Mouse (Mus musculus): ENCODE measurements at regions not wholly inside any gene's neighbourhood (a gene's known extent, or its start where the extent isn't known, plus 50 kb on each side); places are given as distances from the start of the nearest gene placed in this dataset.

DNA sequence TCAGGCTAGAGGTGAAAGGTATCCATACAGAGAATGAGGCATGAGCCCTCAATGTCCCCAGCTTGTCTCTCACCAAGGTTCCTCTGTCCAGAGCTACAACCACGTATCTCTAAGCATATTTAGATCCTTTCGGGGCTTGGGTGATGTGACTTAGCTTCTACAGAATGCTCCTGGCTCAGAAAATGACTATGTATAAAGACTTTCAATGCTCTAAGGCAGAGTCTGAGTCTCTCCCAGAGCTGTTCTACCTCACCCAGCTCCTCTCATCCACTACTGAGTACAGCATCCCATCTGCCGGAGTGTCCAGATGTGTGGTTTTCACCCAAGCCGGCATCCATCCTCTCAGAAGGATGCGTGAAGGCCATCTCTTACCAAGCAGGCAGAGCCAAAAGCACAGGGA, 216.1 kb upstream of the Spdye4c start:
- H3K27ac ChIP-seq (ENCODE audit: insufficient read depth, low read depth, low read length, poor library complexity, severe bottlenecking), result no peak overlapping the region
- H3K4me3 ChIP-seq (ENCODE audit: insufficient read depth in 1 of 2, low read depth in 1 of 2, low read length in 2 of 2, poor library complexity in 1 of 2, severe bottlenecking in 1 of 2), result no peak overlapping the region
- in situ Hi-C loops (cut with MboI; ENCODE audit: low sequenced_read_pairs in 2 of 2, unreplicated experiment in 2 of 2), result no loop called here
- no peaks in the 10 kb centered on the region for H3K36me3 ChIP-seq (ENCODE audit: control insufficient read depth, insufficient read depth, low read length, poor library complexity, severe bottlenecking)
- peaks cover 0 to 5% of the 10 kb centered on the region in 2 experiments; a peak in 1 of 4 replicates for H3K4me1 ChIP-seq (ENCODE audit: control insufficient read depth in 2 of 2, insufficient read depth in 2 of 2, low read length in 2 of 2, poor library complexity in 1 of 2)
- TF ChIP-seq CHD2 (IDR thresholded peaks at IDR 0.05; ENCODE audit: low read depth, low read length), result no peak
- no peak for TF ChIP-seq HCFC1 (IDR thresholded peaks at IDR 0.05; ENCODE audit: borderline replicate concordance, insufficient read depth, low read length)
- TF ChIP-seq ZC3H11A (IDR thresholded peaks at IDR 0.05; ENCODE audit: borderline replicate concordance, low read depth, low read length), result no peak
- DNase-seq (ENCODE audit: low read depth, low spot score), result no peak
- H3K9ac ChIP-seq (ENCODE audit: insufficient read depth, low read depth, low read length, poor library complexity, severe bottlenecking), result no peak overlapping the region
- H3K9me3 ChIP-seq (ENCODE audit: control insufficient read depth, insufficient read depth, low read depth, low read length), result no peaks in the 10 kb centered on the region

DNA sequence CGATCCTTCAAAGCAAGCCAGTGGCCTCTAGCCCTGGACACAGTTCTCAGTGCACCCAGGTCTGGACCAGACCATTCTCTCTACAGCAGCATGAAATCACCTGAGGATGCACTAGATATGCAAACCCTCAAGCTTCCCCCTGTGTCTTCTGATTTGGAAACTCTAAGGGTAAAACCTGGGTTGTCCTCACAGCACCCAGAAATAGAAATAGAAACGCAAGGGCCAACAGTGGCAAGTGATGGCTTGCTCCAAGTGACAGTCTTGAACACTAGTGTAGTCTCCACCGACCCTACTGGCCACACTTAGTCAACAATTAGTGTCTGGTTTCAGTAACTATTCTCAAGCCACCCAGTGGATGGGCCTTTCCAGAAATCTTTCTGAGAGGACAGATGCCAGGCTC, 215.2 kb upstream of the Spdye4c start:
- Histone ChIP-seq H3K9me3 (ENCODE audit: control insufficient read depth, insufficient read depth, low read depth, low read length) (no peaks in the 10 kb centered on the region), H3K4me3 (ENCODE audit: insufficient read depth in 1 of 2, low read depth in 1 of 2, low read length in 2 of 2, poor library complexity in 1 of 2, severe bottlenecking in 1 of 2) (no peak overlapping the region), H3K4me1 (ENCODE audit: control insufficient read depth in 2 of 2, insufficient read depth in 2 of 2, low read length in 2 of 2, poor library complexity in 1 of 2) (peaks cover 0 to 5% of the 10 kb centered on the region in 2 experiments; a peak in 1 of 4 replicates), H3K9ac (ENCODE audit: insufficient read depth, low read depth, low read length, poor library complexity, severe bottlenecking) (no peak overlapping the region), H3K36me3 (ENCODE audit: control insufficient read depth, insufficient read depth, low read length, poor library complexity, severe bottlenecking) (no peaks in the 10 kb centered on the region), H3K27ac (ENCODE audit: insufficient read depth, low read depth, low read length, poor library complexity, severe bottlenecking) (no peak overlapping the region)
- TF ChIP-seq ZNF384 (IDR thresholded peaks at IDR 0.05; ENCODE audit: low read depth, low read length) (no peak), ZC3H11A (IDR thresholded peaks at IDR 0.05; ENCODE audit: borderline replicate concordance, low read depth, low read length) (no peak), MAFK (IDR thresholded peaks at IDR 0.05; ENCODE audit: insufficient read depth, low read depth, low read length) (no peak)
- DNase-seq (ENCODE audit: low read depth, low spot score), result no peak
- in situ Hi-C loops (cut with MboI; ENCODE audit: low sequenced_read_pairs in 2 of 2, unreplicated experiment in 2 of 2), result no loop called here

DNA sequence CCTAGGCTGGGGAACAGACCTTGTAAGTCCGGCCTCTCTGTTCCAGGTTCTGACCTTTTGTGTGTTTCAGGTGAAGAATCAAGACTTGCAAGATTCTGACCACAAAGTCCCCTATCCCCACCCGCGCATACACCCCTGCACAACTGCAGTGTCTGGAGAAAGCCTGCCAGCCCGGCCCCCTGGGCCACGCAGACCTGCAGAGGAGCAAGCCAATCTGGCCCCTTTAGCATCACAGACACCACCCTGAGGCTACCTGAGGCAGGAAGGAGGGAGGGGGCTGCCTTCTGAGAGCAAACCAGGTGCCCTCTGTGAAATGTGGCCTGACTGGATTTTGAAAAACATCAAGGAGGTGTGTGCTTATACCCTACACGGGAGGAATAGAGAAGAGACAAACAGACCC, 213.8 kb upstream of the Spdye4c start:
- Histone ChIP-seq H3K9ac (ENCODE audit: insufficient read depth, low read depth, low read length, poor library complexity, severe bottlenecking) (no peak overlapping the region), H3K4me1 (ENCODE audit: control insufficient read depth in 2 of 2, insufficient read depth in 2 of 2, low read length in 2 of 2, poor library complexity in 1 of 2) (peaks cover 0 to 5% of the 10 kb centered on the region in 2 experiments; a peak in 1 of 4 replicates), H3K36me3 (ENCODE audit: control insufficient read depth, insufficient read depth, low read length, poor library complexity, severe bottlenecking) (no peaks in the 10 kb centered on the region), H3K4me3 (ENCODE audit: insufficient read depth in 1 of 2, low read depth in 1 of 2, low read length in 2 of 2, poor library complexity in 1 of 2, severe bottlenecking in 1 of 2) (no peak overlapping the region), H3K9me3 (ENCODE audit: control insufficient read depth, insufficient read depth, low read depth, low read length) (no peaks in the 10 kb centered on the region), H3K27ac (ENCODE audit: insufficient read depth, low read depth, low read length, poor library complexity, severe bottlenecking) (no peak overlapping the region)
- TF ChIP-seq HCFC1 (IDR thresholded peaks at IDR 0.05; ENCODE audit: borderline replicate concordance, insufficient read depth, low read length) (no peak), ZNF384 (IDR thresholded peaks at IDR 0.05; ENCODE audit: low read depth, low read length) (no peak), ZC3H11A (IDR thresholded peaks at IDR 0.05; ENCODE audit: borderline replicate concordance, low read depth, low read length) (no peak), CHD2 (IDR thresholded peaks at IDR 0.05; ENCODE audit: low read depth, low read length) (no peak), MAFK (IDR thresholded peaks at IDR 0.05; ENCODE audit: insufficient read depth, low read depth, low read length) (no peak)
- in situ Hi-C loops (cut with MboI; ENCODE audit: low sequenced_read_pairs in 2 of 2, unreplicated experiment in 2 of 2), result no loop called here
- DNase-seq (ENCODE audit: low read depth, low spot score), result no peak

DNA sequence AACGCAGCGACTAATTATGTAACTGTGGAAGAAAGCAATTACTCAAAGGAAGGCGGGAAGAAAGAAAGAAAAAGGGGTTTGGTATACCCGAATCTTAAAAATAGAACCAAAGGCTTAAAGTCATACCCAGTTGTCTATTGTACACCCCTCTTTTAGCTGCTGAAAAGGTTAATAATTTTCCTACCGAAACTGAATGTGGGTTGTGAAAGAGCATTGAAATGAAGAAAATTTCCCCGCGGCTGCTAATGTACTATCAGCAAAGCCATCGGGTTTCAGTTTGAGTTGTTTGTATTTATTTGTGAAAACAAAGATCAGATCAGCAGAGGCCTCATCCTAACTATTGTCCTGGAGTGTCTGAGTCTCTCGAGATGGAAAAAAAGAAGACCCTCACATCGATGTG, 213.3 kb upstream of the Spdye4c start:
- in situ Hi-C loops (cut with MboI; ENCODE audit: low sequenced_read_pairs in 2 of 2, unreplicated experiment in 2 of 2), result no loop called here
- Histone ChIP-seq H3K4me1 (ENCODE audit: control insufficient read depth in 2 of 2, insufficient read depth in 2 of 2, low read length in 2 of 2, poor library complexity in 1 of 2) (peaks cover 0 to 5% of the 10 kb centered on the region in 2 experiments; a peak in 1 of 4 replicates), H3K9ac (ENCODE audit: insufficient read depth, low read depth, low read length, poor library complexity, severe bottlenecking) (no peak overlapping the region), H3K36me3 (ENCODE audit: control insufficient read depth, insufficient read depth, low read length, poor library complexity, severe bottlenecking) (no peaks in the 10 kb centered on the region), H3K27ac (ENCODE audit: insufficient read depth, low read depth, low read length, poor library complexity, severe bottlenecking) (no peak overlapping the region), H3K4me3 (ENCODE audit: insufficient read depth in 1 of 2, low read depth in 1 of 2, low read length in 2 of 2, poor library complexity in 1 of 2, severe bottlenecking in 1 of 2) (no peak overlapping the region), H3K9me3 (ENCODE audit: control insufficient read depth, insufficient read depth, low read depth, low read length) (no peaks in the 10 kb centered on the region)
- DNase-seq (ENCODE audit: low read depth, low spot score), result no peak
- TF ChIP-seq HCFC1 (IDR thresholded peaks at IDR 0.05; ENCODE audit: borderline replicate concordance, insufficient read depth, low read length) (no peak), CHD2 (IDR thresholded peaks at IDR 0.05; ENCODE audit: low read depth, low read length) (no peak), MAFK (IDR thresholded peaks at IDR 0.05; ENCODE audit: insufficient read depth, low read depth, low read length) (no peak), ZNF384 (IDR thresholded peaks at IDR 0.05; ENCODE audit: low read depth, low read length) (no peak), ZC3H11A (IDR thresholded peaks at IDR 0.05; ENCODE audit: borderline replicate concordance, low read depth, low read length) (no peak)

DNA sequence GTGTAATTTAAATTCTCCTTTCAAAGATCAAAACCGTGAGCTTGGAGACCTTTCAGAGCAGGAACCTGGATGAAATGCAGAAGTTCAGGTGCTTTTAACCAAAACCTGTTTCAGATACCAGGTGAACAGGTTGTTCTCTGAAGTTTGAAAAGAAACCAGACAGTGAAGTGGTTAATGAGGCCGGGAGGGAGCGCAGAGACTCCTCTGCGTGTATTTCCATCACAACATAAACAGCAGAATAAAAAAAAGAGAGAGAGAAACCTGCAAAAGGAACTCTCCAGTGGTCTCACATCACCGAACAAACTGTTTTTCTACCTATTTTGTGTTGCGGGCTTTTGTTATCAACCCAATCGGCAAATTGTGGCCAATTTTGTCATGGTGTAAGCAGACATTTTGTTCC, 212.6 kb upstream of the Spdye4c start:
- Histone ChIP-seq H3K4me3 (ENCODE audit: insufficient read depth in 1 of 2, low read depth in 1 of 2, low read length in 2 of 2, poor library complexity in 1 of 2, severe bottlenecking in 1 of 2) (no peak overlapping the region), H3K9me3 (ENCODE audit: control insufficient read depth, insufficient read depth, low read depth, low read length) (no peaks in the 10 kb centered on the region), H3K27ac (ENCODE audit: insufficient read depth, low read depth, low read length, poor library complexity, severe bottlenecking) (no peak overlapping the region), H3K36me3 (ENCODE audit: control insufficient read depth, insufficient read depth, low read length, poor library complexity, severe bottlenecking) (no peaks in the 10 kb centered on the region), H3K9ac (ENCODE audit: insufficient read depth, low read depth, low read length, poor library complexity, severe bottlenecking) (no peak overlapping the region), H3K4me1 (ENCODE audit: control insufficient read depth in 2 of 2, insufficient read depth in 2 of 2, low read length in 2 of 2, poor library complexity in 1 of 2) (peaks cover 0 to 5% of the 10 kb centered on the region in 2 experiments; a peak in 1 of 4 replicates)
- in situ Hi-C loops (cut with MboI; ENCODE audit: low sequenced_read_pairs in 2 of 2, unreplicated experiment in 2 of 2), result no loop called here
- no peak for DNase-seq (ENCODE audit: low read depth, low spot score)
- TF ChIP-seq HCFC1 (IDR thresholded peaks at IDR 0.05; ENCODE audit: borderline replicate concordance, insufficient read depth, low read length) (no peak), CHD2 (IDR thresholded peaks at IDR 0.05; ENCODE audit: low read depth, low read length) (no peak)
